Mouse (Mus musculus): ENCODE results near the gene Adsl. TPM values are rescaled to one million over a fixed set of nuclear protein-coding genes. Genes with fewer than 3 reads are reported as not detected.

Adsl gene
- total RNA-seq, 1 experiment from 2014 or later: 42.4 TPM

DNA sequence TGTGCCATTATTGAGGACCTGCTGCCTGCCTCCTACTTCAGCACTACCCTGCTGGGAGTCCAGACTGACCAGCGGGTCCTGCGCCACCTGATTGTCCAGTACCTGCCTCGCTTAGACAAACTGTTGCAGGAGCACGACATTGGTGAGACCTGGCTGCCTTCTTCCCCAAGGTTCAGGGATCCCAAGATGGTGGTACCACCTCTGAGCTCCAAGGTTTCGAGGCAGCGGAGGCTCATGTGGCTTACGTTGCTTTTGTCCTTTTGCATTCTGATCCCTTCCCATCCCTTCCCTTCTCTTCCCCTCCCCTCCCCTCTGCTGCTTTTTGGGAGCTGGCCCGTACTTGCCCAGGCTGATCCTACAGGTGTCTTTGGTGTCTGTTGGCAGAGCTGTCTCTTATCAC is 59.6 kb downstream of the Adsl start:
- no peak for DNase-seq

DNA sequence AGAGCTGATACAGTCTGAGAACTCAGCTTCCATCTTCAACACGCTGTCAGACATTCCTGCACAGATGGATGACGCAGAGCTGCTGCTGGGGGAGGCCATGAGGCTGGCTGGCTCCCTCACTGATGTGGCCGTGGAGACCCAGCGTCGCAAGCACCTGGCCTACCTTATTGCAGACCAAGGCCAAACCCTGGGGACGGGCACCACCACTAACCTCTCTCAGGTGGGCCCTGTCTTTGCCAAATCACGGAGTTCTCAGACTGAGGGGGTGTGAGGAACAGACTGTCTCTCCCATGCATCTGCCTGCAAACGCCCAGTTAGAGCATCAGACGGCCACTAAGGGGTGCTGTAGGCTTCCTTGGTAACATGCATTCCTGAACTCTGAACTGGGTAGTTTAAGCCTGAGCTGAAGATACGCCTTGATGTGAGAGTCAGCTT is 60.4 kb downstream of the Adsl start:
- no peak for DNase-seq

DNA sequence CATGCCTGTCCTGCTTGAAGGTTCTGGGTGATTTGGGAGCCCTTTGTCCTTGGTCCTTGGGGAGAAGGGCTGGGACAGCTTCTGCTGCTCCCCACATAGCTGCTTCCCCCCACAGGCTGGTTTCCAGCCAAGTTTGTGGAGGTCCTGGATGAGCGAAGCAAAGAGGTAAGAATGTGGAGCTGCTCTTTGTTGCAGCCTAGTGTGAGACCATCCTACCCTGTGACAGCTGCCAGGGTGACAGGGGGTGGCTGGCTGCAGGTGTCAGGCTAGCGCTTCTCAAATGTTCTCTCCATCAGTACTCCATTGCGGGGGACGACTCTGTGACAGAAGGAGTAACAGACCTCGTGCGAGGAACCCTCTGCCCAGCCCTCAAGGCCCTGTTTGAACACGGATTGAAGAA is 61.8 kb downstream of the Adsl start:
- no peak for DNase-seq

DNA sequence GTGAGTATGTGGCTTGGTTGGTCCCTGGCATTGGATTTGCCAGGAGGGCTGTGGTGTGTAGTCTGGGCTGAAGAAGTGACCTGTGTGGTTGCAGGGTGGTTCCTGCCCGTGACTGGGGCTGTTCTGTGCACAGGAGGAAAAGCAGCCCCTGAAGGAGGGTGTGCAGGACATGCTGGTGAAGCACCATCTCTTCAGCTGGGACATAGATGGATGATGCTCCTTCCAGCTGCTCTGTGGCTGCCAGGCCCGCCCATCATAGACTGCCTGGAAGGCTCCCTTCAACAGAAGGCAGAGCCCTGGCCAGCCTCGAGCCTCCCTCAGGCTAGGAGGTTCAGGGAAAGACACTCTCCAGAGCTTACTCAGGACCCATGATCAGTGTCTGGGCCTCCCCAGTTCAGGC is 63.2 kb downstream of the Adsl start:
- DNase-seq: no peak

DNA sequence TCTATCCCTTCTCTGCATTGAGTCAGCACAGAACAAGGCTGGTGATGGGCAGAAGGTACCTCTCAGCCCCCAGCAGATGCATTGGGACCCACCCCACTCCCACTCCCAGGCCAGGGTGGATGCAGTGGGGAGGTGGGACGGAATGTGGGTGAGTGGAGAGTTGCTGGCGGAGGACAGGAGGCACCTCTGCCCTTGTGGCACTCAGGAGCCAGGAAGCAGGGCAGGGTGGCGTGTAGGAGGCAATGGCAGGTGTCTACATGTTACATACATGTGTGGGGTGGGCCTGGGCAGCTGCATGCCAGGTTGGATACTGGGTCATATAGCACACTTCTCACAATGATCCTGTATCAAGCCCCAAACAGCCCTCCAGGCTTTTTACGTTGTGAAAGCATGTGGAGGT is 64.1 kb downstream of the Adsl start:
- no peak for DNase-seq

DNA sequence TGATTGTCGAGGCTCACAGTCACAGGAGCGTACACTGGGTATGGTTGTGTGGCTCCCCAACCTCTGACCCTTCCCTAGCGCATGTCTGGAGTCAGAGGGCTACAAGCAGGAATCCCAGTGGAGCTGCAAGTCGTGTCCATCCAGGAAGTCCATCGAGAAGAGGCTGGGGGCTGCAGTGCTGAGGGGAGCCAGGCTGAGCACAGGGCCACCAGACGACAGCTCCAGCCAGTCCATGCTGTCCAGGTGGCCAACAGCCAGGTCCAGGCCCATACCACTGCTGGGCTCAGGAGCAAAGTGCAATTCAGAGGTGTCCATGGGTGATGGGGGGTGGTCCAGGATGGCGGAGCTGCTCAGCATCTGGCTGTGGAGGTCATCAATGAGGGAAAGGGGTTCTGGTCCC is 64.9 kb downstream of the Adsl start:
- DNase-seq: no peak

DNA sequence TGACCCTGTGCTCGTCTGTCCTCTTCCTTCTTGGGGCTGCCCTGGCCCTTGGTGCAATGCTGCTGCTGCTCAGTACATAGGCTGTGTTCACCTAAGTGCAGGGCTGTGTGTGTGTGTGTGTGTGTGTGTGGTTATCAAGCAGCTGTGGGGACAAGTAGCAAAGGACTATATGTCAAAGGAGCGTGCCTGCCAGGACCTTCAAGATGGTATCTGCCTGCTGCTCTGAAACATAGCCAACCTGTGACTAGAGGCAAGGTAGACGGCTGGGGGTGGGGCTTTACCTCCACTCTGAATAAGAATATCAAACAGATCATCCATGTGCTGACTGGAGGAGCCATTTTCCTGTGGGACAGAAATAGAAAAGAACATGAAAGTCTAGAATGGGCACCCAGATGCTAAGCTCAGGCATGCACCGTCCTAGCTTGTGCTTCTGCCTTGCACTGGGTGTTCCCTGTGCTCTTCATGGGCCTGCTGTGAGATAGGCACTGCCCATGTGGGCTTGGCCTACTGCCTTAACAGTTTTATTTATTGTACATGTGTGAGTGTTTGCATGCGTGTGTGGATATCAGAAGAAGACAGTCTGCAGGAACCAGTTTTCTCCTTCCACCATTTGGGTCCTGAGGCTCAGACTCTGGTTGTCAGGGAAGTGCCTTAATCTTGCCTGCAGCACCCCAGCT is 66.9 kb downstream of the Adsl start:
- DNase-seq: no peak

DNA sequence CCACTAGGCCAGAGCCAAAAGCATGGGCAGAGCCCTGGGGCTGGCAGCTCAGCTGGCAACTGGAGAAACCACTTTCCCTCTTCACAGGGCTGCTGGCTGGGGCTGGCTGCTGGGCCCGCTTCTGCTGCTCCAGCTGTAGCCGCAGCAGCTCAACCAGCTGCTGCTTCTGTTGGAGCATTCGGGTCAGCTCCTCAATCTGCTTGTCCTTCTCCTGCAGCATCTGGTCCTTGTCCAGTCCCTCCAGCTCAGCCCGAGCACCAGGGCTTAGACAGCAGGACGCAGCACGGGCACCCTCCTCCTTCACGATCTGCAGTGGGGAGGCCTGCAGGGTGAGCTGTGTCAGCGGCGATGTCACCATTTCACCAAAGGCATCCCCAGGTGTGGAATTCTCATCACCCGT is 68.2 kb downstream of the Adsl start:
- DNase-seq: no peak

DNA sequence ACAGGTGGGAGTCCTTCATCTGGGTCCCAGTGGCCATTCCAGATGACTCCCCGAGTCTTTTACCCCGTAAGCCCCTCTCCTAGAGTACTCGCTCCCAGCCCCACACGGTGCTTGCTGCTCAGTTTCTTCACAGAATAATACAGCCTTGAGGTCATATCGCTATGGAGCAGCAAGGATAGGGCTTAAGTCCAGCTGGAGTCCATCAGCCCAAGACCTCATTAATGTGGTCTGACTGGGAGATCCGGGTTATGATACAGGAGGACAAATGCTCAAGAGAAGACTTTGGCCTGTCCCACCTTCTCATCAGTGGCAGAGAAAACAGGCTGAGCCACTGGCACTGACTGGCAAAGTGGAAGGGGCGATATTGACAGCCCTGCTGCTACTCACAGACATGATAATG is 69.0 kb downstream of the Adsl start:
- DNase-seq: no peak

Small RNA genes within 50 kb of the gene (microRNA-seq; reads per million reads assigned to microRNA genes)
- gene Mir5113: 9.6 to 26.1 reads per million in 2 experiments

Other genes with a start within 250 kb of the Adsl start
- gene Tnrc6b, start 237.2 kb upstream of the Adsl start, total RNA-seq (2021): 75.0 and 83.4 TPM in 2 replicates
- 19.6 and 22.3 TPM in 2 replicates for gene Sgsm3, start 29.3 kb downstream of the Adsl start, total RNA-seq (2021)
- 27.2 and 27.4 TPM in 2 replicates for gene Mrtfa, start 242.3 kb downstream of the Adsl start, total RNA-seq (2021)